Mouse (Mus musculus): ENCODE measurements at regions not wholly inside any gene's neighbourhood (a gene's known extent, or its start where the extent isn't known, plus 50 kb on each side); places are given as distances from the start of the nearest gene placed in this dataset.

GRCm38 (mm10) chr2:46168488-46168887 is 1051.3 kb upstream of the Zeb2 start:
- no peak for TF ChIP-seq POLR2A (IDR thresholded peaks at IDR 0.05; ENCODE audit: borderline replicate concordance, control insufficient read depth, low read depth, low read length)
- TF ChIP-seq CTCF (IDR thresholded peaks at IDR 0.05; ENCODE audit: control insufficient read depth, insufficient read depth, low read length) = no peak
